Mouse (Mus musculus) mouse embryonic stem cell (cell line): ENCODE results near the gene Rps6ka5.

ENCODE experiments used
- in situ Hi-C, 2 experiments: fragments of 300-500 bp; cut with MboI; formaldehyde crosslinking; loops; 1 replicate in 1 of 2; 3 replicates in 1 of 2; pipeline ENCODE4 v1.14.3; 2019 to 2020; ENCODE audit warnings: low sequenced_read_pairs in 2 of 2, low pct_unique_long_range_greater_than_20kb in 1 of 2, mixed read lengths in 1 of 2; ENCODE audit not compliant: unreplicated experiment in 1 of 2

The Rps6ka5 gene

GRCm38 (mm10) chr12:100728646-100729485 is 2.1 kb upstream of the Rps6ka5 start:
- in situ Hi-C loops: no loop called here

- in situ Hi-C loops: no loop called here
These were observed 1.1 kb upstream of the Rps6ka5 start for GRCm38 (mm10) chr12:100727891-100728290.

- in situ Hi-C loops: no loop called here
These were observed 1.4 kb downstream of the Rps6ka5 start for GRCm38 (mm10) chr12:100725458-100725786.

GRCm38 (mm10) chr12:100724606-100725457 is 2.0 kb downstream of the Rps6ka5 start:
- in situ Hi-C loops: no loop called here

- in situ Hi-C loops: no loop called here
These were observed 2.6 kb downstream of the Rps6ka5 start for GRCm38 (mm10) chr12:100724182-100724581.

GRCm38 (mm10) chr12:100720801-100721200 is 6.0 kb downstream of the Rps6ka5 start:
- in situ Hi-C loops: no loop called here

- in situ Hi-C loops: no loop called here
These were observed 9.3 kb downstream of the Rps6ka5 start for GRCm38 (mm10) chr12:100717446-100717845.

GRCm38 (mm10) chr12:100716969-100717368 is 9.8 kb downstream of the Rps6ka5 start:
- in situ Hi-C loops: no loop called here

- in situ Hi-C loops: no loop called here
These were observed 15.0 kb downstream of the Rps6ka5 start for GRCm38 (mm10) chr12:100711819-100712218.

GRCm38 (mm10) chr12:100711116-100711691 is 15.6 kb downstream of the Rps6ka5 start:
- in situ Hi-C loops: no loop called here

- in situ Hi-C loops: no loop called here
These were observed 16.4 kb downstream of the Rps6ka5 start for GRCm38 (mm10) chr12:100710432-100710831.

- in situ Hi-C loops: no loop called here
These were observed 19.5 kb downstream of the Rps6ka5 start for GRCm38 (mm10) chr12:100707312-100707711.

GRCm38 (mm10) chr12:100705057-100705722 is 21.6 kb downstream of the Rps6ka5 start:
- in situ Hi-C loops: no loop called here

GRCm38 (mm10) chr12:100698019-100698418 is 28.8 kb downstream of the Rps6ka5 start:
- in situ Hi-C loops: no loop called here

GRCm38 (mm10) chr12:100696621-100697020 is 30.2 kb downstream of the Rps6ka5 start:
- in situ Hi-C loops: no loop called here

- in situ Hi-C loops: no loop called here
These were observed 31.5 kb downstream of the Rps6ka5 start for GRCm38 (mm10) chr12:100695252-100695651.

GRCm38 (mm10) chr12:100692208-100692607 is 34.6 kb downstream of the Rps6ka5 start:
- in situ Hi-C loops: no loop called here

GRCm38 (mm10) chr12:100690444-100690843 is 36.3 kb downstream of the Rps6ka5 start:
- in situ Hi-C loops: no loop called here

- in situ Hi-C loops: no loop called here
These were observed 38.6 kb downstream of the Rps6ka5 start for GRCm38 (mm10) chr12:100688177-100688576.
